Comparison of ENCODE assay signal across 22 mouse cellular contexts in the genomic region with DNA sequence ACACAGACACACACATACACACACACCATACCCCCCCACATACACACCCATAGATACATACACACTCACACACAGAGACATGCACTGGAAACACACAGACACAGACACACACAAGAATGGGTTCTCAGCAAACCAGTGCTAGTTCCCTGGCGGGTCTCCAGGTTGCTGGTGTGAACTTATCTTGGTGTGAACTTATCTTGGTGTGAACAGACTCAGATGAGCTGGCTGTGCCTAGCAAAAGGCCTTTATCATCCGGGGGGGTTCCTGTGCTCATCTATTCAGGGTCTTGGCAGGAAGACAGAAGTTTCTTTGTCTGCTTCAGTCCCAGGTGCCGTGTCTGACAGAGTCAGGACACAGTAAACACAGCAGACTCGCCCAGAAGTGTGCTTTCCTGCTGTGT. TPM values are rescaled to one million over a fixed set of nuclear protein-coding genes. Genes with fewer than 3 reads are reported as not detected.
DNase-seq lines count a peak whose midpoint lies in the region; ATAC-seq lines count a peak whose summit lies in the region.
"Had no signal": no experiment of that assay in that cellular context is flagged by ENCODE, and none has a peak within 500 bp of the region (broad histone marks: within the 10 kb centered on the region; RNA-seq: fewer than 3 reads in every experiment).

No protein-coding gene starts in this region.

- WGBS in forebrain, embryonic 13.5 days = 55% methylated on average over 4 of the region's 4 CpGs
- 47% methylated on average over 4 of the region's 4 CpGs for WGBS in forebrain, embryonic 16.5 days
- 45% methylated on average over 4 of the region's 4 CpGs for WGBS in intestine, embryonic 16.5 days
- WGBS in intestine, embryonic 15.5 days = 46% methylated on average over 4 of the region's 4 CpGs

- H3K27ac ChIP-seq in forebrain, embryonic 13.5 days = peak overlapping the region; percentile 21; the same call in 1 of the 2 replicates
- no peak overlapping the region for H3K27ac ChIP-seq in forebrain, embryonic 16.5 days (ENCODE audit: low read length)
- H3K27ac ChIP-seq in intestine, embryonic 16.5 days (ENCODE audit: low read length) = no peak overlapping the region
- no peak overlapping the region for H3K27ac ChIP-seq in intestine, embryonic 15.5 days
- H3K27ac ChIP-seq: hindbrain, embryonic 12.5 days; neural tube, embryonic 12.5 days had no signal

- ATAC-seq in forebrain, embryonic 13.5 days = no peak
- ATAC-seq in forebrain, embryonic 16.5 days = no peak
- no peak for ATAC-seq in intestine, embryonic 16.5 days
- ATAC-seq in intestine, embryonic 15.5 days = no peak
- ATAC-seq: inflammation-experienced regulatory T-cells, adult 6 months; liver, postnatal 0 days had no signal

- no peaks in the 10 kb centered on the region for H3K27me3 ChIP-seq in forebrain, embryonic 13.5 days
- H3K27me3 ChIP-seq in forebrain, embryonic 16.5 days (replicated peaks; ENCODE audit: control insufficient read depth, insufficient read depth, low read length) = no peaks in the 10 kb centered on the region
- no peaks in the 10 kb centered on the region for H3K27me3 ChIP-seq in intestine, embryonic 16.5 days (replicated peaks; ENCODE audit: control insufficient read depth, insufficient read depth, low read length)
- no peaks in the 10 kb centered on the region for H3K27me3 ChIP-seq in intestine, embryonic 15.5 days (replicated peaks)
- H3K27me3 ChIP-seq: heart, embryonic 12.5 days; hindbrain, embryonic 12.5 days had no signal

- no peak overlapping the region for H3K4me2 ChIP-seq in forebrain, embryonic 13.5 days
- H3K4me2 ChIP-seq in forebrain, embryonic 16.5 days (ENCODE audit: low read length) = no peak overlapping the region
- no peak overlapping the region for H3K4me2 ChIP-seq in intestine, embryonic 16.5 days (ENCODE audit: low read depth, low read length)
- no peak overlapping the region for H3K4me2 ChIP-seq in intestine, embryonic 15.5 days (replicated peaks)
- H3K4me2 ChIP-seq: heart, embryonic 12.5 days; hindbrain, embryonic 12.5 days; neural tube, embryonic 12.5 days had no signal

- H3K9me3 ChIP-seq in forebrain, embryonic 13.5 days (replicated peaks) = no peaks in the 10 kb centered on the region
- H3K9me3 ChIP-seq in forebrain, embryonic 16.5 days (ENCODE audit: control insufficient read depth, low read length) = no peaks in the 10 kb centered on the region
- H3K9me3 ChIP-seq in intestine, embryonic 16.5 days (ENCODE audit: control insufficient read depth, low read length) = no peaks in the 10 kb centered on the region
- no peaks in the 10 kb centered on the region for H3K9me3 ChIP-seq in intestine, embryonic 15.5 days
- H3K9me3 ChIP-seq: heart, embryonic 12.5 days; hindbrain, embryonic 12.5 days; megakaryocyte, embryonic 14.5 days; neural tube, embryonic 12.5 days had no signal

- DNase-seq in 416B (ENCODE audit: low read depth) (peak; percentile 3), NIH3T3 (ENCODE audit: low read depth) (peak; percentile 20)
- DNase-seq in T-cell, adult 2 months (ENCODE audit: low spot score) = no peak
- DNase-seq: adrenal gland, postnatal 14 days; cerebellum, adult 11 months; cerebellum, postnatal 10 days; kidney, adult 9 months; kidney, postnatal 36 days; liver, postnatal 0 days; thymus, adult 18-20 months; thymus, postnatal 4 days had no signal

- H3K9ac ChIP-seq in forebrain, embryonic 13.5 days = no peak overlapping the region
- H3K9ac ChIP-seq in forebrain, embryonic 16.5 days (replicated peaks; ENCODE audit: low read depth, low read length) = no peak overlapping the region
- 0 out of 2 replicates have a peak overlapping the region, but pooled peaks have one; percentile 33 for H3K9ac ChIP-seq in intestine, embryonic 16.5 days (ENCODE audit: low read depth, low read length)
- no peak overlapping the region for H3K9ac ChIP-seq in intestine, embryonic 15.5 days
- H3K9ac ChIP-seq: heart, embryonic 12.5 days; hindbrain, embryonic 12.5 days; liver, postnatal 0 days; neural tube, embryonic 12.5 days had no signal

- no peak overlapping the region for H3K4me3 ChIP-seq in forebrain, embryonic 13.5 days
- H3K4me3 ChIP-seq in forebrain, embryonic 16.5 days (replicated peaks; ENCODE audit: low read length) = no peak overlapping the region
- no peak overlapping the region for H3K4me3 ChIP-seq in intestine, embryonic 16.5 days (ENCODE audit: low read length)
- no peak overlapping the region for H3K4me3 ChIP-seq in intestine, embryonic 15.5 days (replicated peaks)
- H3K4me3 ChIP-seq: heart, embryonic 12.5 days; hindbrain, embryonic 12.5 days; megakaryocyte, embryonic 14.5 days; neural tube, embryonic 12.5 days had no signal

- H3K36me3 ChIP-seq in forebrain, embryonic 13.5 days (ENCODE audit: poor library complexity, severe bottlenecking) = peaks cover 63% of the 10 kb centered on the region
- H3K36me3 ChIP-seq in forebrain, embryonic 16.5 days (ENCODE audit: control insufficient read depth, insufficient read depth) = peaks cover 24% of the 10 kb centered on the region
- no peaks in the 10 kb centered on the region for H3K36me3 ChIP-seq in intestine, embryonic 16.5 days (ENCODE audit: control insufficient read depth, insufficient read depth, low read length)
- no peaks in the 10 kb centered on the region for H3K36me3 ChIP-seq in intestine, embryonic 15.5 days
- H3K36me3 ChIP-seq: heart, embryonic 12.5 days had no signal

- peaks cover 13% of the 10 kb centered on the region for H3K4me1 ChIP-seq in forebrain, embryonic 13.5 days
- H3K4me1 ChIP-seq in forebrain, embryonic 16.5 days (replicated peaks; ENCODE audit: control insufficient read depth, insufficient read depth, low read length) = peaks cover 7% of the 10 kb centered on the region
- 0 out of 2 replicates have a peak, but pooled peaks cover 2% of the 10 kb centered on the region for H3K4me1 ChIP-seq in intestine, embryonic 16.5 days (ENCODE audit: control insufficient read depth, insufficient read depth, low read length)
- 0 out of 2 replicates have a peak, but pooled peaks cover 8% of the 10 kb centered on the region for H3K4me1 ChIP-seq in intestine, embryonic 15.5 days (replicated peaks)

RNA-seq across cellular contexts. Expression of gene Mgat5b, which starts 25.7 kb away (rescaled TPM):
- 18.5 and 19.8 TPM in 2 replicates for polyA plus RNA-seq in forebrain, embryonic 13.5 days (2015; fragmentation: Nextera tagmentation; extraction: Ambion mirVana)
- polyA plus RNA-seq in forebrain, embryonic 16.5 days (2015; fragmentation: Nextera tagmentation; extraction: Ambion mirVana) = 30.0 and 33.0 TPM in 2 replicates
- polyA plus RNA-seq in intestine, embryonic 16.5 days (2015; fragmentation: Nextera tagmentation; extraction: Ambion mirVana) = 0.54 and 0.55 TPM in 2 replicates
- 0.69 and 0.90 TPM in 2 replicates for polyA plus RNA-seq in intestine, embryonic 15.5 days (2015; fragmentation: Nextera tagmentation; extraction: Ambion mirVana)
- polyA plus RNA-seq: C2C12; inflammation-experienced regulatory T-cells, adult 6 months; liver, adult 2 months; liver, postnatal 0 days had no signal

Comparison
In these comparisons a context has a peak if more than half of its experiments do, and no peak if none do; other contexts are left out.
1. RNA of gene Mgat5b, which starts 25.7 kb away (polyA plus RNA-seq): 30.0 to 33.0 TPM in forebrain, embryonic 16.5 days and 18.5 to 19.8 TPM in forebrain, embryonic 13.5 days; 0.69 to 0.90 TPM in intestine, embryonic 15.5 days and 0.54 to 0.55 TPM in intestine, embryonic 16.5 days; every median in the first group is over 10 times any median in the second.